ENCODE assay signal across 7 mouse cellular contexts in the genomic region with DNA sequence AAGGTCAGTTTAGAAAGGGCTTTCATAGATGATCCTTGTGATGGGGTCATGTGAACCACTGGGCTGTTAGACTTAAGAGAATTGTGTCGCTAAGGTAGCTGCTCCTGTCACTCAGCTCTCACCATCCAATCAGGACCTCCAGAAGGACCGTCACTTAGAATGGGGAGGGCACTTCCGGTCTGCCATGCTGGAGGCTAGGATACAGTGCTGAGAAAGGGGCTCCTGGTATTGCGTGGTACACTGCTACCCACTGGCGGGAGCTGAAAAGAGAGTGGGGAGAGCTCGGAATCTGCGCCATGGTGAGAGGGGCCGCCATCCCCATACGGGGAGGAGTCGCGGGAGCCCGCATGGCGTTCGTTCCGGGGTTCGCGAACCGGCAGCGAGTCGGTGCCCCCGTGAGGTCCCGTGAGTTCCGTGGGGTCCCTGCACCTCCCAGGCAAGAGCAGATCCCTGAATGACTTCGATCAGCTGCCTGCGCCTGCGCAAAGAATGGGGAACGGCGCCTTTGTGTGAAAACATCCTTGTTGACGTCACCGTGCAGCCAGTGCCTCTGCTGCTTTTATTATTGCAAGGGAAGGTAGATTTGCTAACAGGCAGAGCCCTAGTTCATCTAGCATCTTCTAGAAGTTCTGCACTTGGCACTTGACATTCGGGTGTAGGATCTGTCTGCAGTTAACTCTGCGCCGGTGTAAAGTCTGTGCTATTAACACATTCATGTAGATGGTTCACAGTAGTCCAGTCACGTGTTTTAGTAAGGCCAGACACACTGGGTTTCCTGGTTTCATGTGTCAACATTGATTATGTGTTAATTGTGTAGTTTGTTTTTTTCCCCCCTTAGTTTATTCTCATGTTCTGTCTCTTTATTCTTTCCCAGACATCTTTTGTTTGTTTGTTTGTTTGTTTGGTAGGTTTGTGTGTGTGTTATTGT. TPM values are rescaled to one million over a fixed set of nuclear protein-coding genes. Genes with fewer than 3 reads are reported as not detected.
DNase-seq lines count a peak whose midpoint lies in the region; ATAC-seq lines count a peak whose summit lies in the region.

Gene Gm4924 (plus strand): TSS at position 173 of the 928 bp plus-strand sequence.

- 4% methylated on average over 34 of the region's 34 CpGs for WGBS in intestine, embryonic 15.5 days
- WGBS in midbrain, embryonic 10.5 days = 6% methylated on average over 34 of the region's 34 CpGs

- H3K4me3 ChIP-seq in intestine, embryonic 15.5 days (replicated peaks) = peak within 1 kb of the TSS; percentile 72
- H3K4me3 ChIP-seq in midbrain, embryonic 10.5 days = peak within 1 kb of the TSS; percentile 71

- ATAC-seq in intestine, embryonic 15.5 days = peak; percentile 100

- H3K27me3 ChIP-seq in intestine, embryonic 15.5 days (replicated peaks) = no peaks in the 10 kb centered on the region
- H3K27me3 ChIP-seq in midbrain, embryonic 10.5 days (ENCODE audit: low read depth, poor library complexity, severe bottlenecking) = no peaks in the 10 kb centered on the region

- no peaks in the 10 kb centered on the region for H3K9me3 ChIP-seq in intestine, embryonic 15.5 days
- peaks cover 45% of the 10 kb centered on the region for H3K9me3 ChIP-seq in midbrain, embryonic 10.5 days (replicated peaks)

- H3K4me2 ChIP-seq in intestine, embryonic 15.5 days (replicated peaks) = peak within 1 kb of the TSS; percentile 57

- peak within 1 kb of the TSS; percentile 89 for H3K27ac ChIP-seq in intestine, embryonic 15.5 days
- peak within 1 kb of the TSS; percentile 96 for H3K27ac ChIP-seq in midbrain, embryonic 10.5 days (replicated peaks)

- peak; percentile 60 to 69 for DNase-seq in adrenal gland, adult 18-20 months (ENCODE audit: low spot score in 2 of 2)
- peak; percentile 93 for DNase-seq in embryo, embryonic 10.5 days (ENCODE audit: low spot score)
- DNase-seq in gastrocnemius, postnatal 36 days = peak; percentile 57 to 65
- DNase-seq in left cerebral cortex, postnatal 25 days (ENCODE audit: low spot score in 2 of 2) = peak; percentile 87 to 94
- peak; percentile 86 for DNase-seq in midbrain, embryonic 10.5 days (ENCODE audit: low spot score)
- peak; percentile 85 for DNase-seq in right cerebral cortex, postnatal 4 days

- peak within 1 kb of the TSS; percentile 77 for H3K9ac ChIP-seq in intestine, embryonic 15.5 days

- intact Hi-C loops in gastrocnemius, postnatal 36 days (cut with DNase I) = no loop called here
- intact Hi-C loops in left cerebral cortex, postnatal 25 days (cut with DNase I) = loop anchor here (2.0 kb wide), 1 partner anchor 114 kb away; the partner anchor contains the start of gene Zfp938

- H3K36me3 ChIP-seq in intestine, embryonic 15.5 days = no peaks in the 10 kb centered on the region
- H3K36me3 ChIP-seq in midbrain, embryonic 10.5 days = peaks cover 32% of the 10 kb centered on the region

- H3K4me1 ChIP-seq in intestine, embryonic 15.5 days (replicated peaks) = no peaks in the 10 kb centered on the region
- H3K4me1 ChIP-seq in midbrain, embryonic 10.5 days = peaks cover 6% of the 10 kb centered on the region; the same call in 1 of the 2 replicates

RNA-seq across cellular contexts. Expression of gene Gm4924, which starts in this region (rescaled TPM):
- total RNA-seq in adrenal gland, adult 18-20 months (2021) = 1 to 10 TPM; 2.2 to 3.1 TPM
- total RNA-seq in gastrocnemius, postnatal 36 days (2021) = 1 to 10 TPM in 1 of 2 experiments, under 1 TPM in 1; 0.96 to 1.3 TPM
- 8.6 and 9.1 TPM in 2 replicates for polyA plus RNA-seq in intestine, embryonic 15.5 days (2015; fragmentation: Nextera tagmentation; extraction: Ambion mirVana)
- 1 to 10 TPM; 7.0 to 8.4 TPM for total RNA-seq in left cerebral cortex, postnatal 25 days (2021)
- polyA plus RNA-seq in midbrain, embryonic 10.5 days (2016; fragmentation: Nextera tagmentation; extraction: Ambion mirVana) = 9.7 and 9.9 TPM in 2 replicates

Comparison
In these comparisons a context has a peak if more than half of its experiments do, and no peak if none do; other contexts are left out.
1. Peak in every context shown above with its lines: DNase-seq, ATAC-seq, H3K4me3 ChIP-seq and H3K27ac ChIP-seq.